ENCODE assay signal across 32 mouse cellular contexts in the genomic region with DNA sequence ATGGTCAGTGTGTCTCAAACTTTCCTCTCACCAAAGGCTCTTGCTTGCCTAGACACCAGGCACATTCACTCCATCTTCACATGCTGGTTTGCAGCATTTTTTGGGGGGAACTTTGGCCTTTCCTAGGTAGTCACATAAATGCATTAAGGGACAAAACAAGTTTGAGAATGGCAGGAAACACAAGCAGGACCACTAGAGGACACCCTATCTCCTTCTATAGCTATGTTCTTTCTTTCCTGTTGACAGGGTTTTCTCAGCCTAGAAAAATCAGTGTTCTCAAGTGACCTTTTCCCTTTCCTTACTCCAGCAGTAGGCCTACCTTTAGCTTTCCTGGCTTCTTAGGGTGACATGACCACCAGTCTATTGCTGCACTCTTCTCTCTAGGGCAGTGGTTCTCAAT. TPM values are rescaled to one million over a fixed set of nuclear protein-coding genes. Genes with fewer than 3 reads are reported as not detected.
DNase-seq lines count a peak whose midpoint lies in the region; ATAC-seq and TF ChIP-seq lines count a peak whose summit lies in the region.
"Had no signal": no experiment of that assay in that cellular context is flagged by ENCODE, and none has a peak within 500 bp of the region (broad histone marks: within the 10 kb centered on the region; RNA-seq: fewer than 3 reads in every experiment).

No protein-coding gene starts in this region.

- H3K4me1 ChIP-seq in CH12.LX (ENCODE audit: control insufficient read depth in 1 of 2, insufficient read depth in 2 of 2), result peaks cover 0 to 9% of the 10 kb centered on the region in 2 experiments; a peak in 1 of 4 replicates
- no peaks in the 10 kb centered on the region for H3K4me1 ChIP-seq in forebrain, postnatal 0 days (ENCODE audit: insufficient read depth)
- H3K4me1 ChIP-seq: embryonic facial prominence, embryonic 15.5 days; heart, embryonic 12.5 days; hindbrain, embryonic 12.5 days; limb, embryonic 12.5 days; lung, embryonic 15.5 days; midbrain, embryonic 10.5 days had no signal

- H3K27ac ChIP-seq in layer of hippocampus, adult 2 months, result no peak overlapping the region
- H3K27ac ChIP-seq in CH12.LX (ENCODE audit: insufficient read depth, low read depth), result no peak overlapping the region
- no peak overlapping the region for H3K27ac ChIP-seq in forebrain, postnatal 0 days (ENCODE audit: low read depth, low read length)
- H3K27ac ChIP-seq: embryonic facial prominence, embryonic 15.5 days; hindbrain, embryonic 12.5 days; limb, embryonic 12.5 days; liver, embryonic 14.5 days; lung, embryonic 15.5 days; macrophage; midbrain, embryonic 10.5 days had no signal

- H3K9ac ChIP-seq in CH12.LX (ENCODE audit: insufficient read depth, low read depth), result no peak overlapping the region
- H3K9ac ChIP-seq in forebrain, postnatal 0 days, result no peak overlapping the region
- H3K9ac ChIP-seq: embryonic facial prominence, embryonic 15.5 days; heart, embryonic 12.5 days; hindbrain, embryonic 12.5 days; limb, embryonic 12.5 days; liver, embryonic 14.5 days; lung, embryonic 15.5 days had no signal

- peak; percentile 19; the same call in 1 of the 2 replicates for TF ChIP-seq CTCF in layer of hippocampus, adult 2 months (conservative IDR thresholded peaks at IDR 0.05)
- peak in 1 of 2 experiments; percentile 58; a peak in 2 of 4 replicates for TF ChIP-seq CTCF in CH12.LX (conservative IDR thresholded peaks at IDR 0.05 in 1 of 2, IDR thresholded peaks at IDR 0.05 in 1 of 2; ENCODE audit: low read depth in 2 of 2, low read length in 2 of 2)
- no peak for TF ChIP-seq CTCF in forebrain, postnatal 0 days (IDR thresholded peaks at IDR 0.05; ENCODE audit: low read depth)

- TF ChIP-seq EP300 in CH12.LX (IDR thresholded peaks at IDR 0.05; ENCODE audit: low read length), result no peak

- TF ChIP-seq POLR2A in CH12.LX (IDR thresholded peaks at IDR 0.05; ENCODE audit: low read depth, low read length), result no peak

- no peaks in the 10 kb centered on the region for H3K27me3 ChIP-seq in CH12.LX (replicated peaks)
- H3K27me3 ChIP-seq in splenic B cell, adult 2 months (ENCODE audit: control insufficient read depth, insufficient read depth, low read length, poor library complexity, severe bottlenecking), result no peaks in the 10 kb centered on the region
- H3K27me3 ChIP-seq in forebrain, postnatal 0 days (ENCODE audit: insufficient read depth, low read length), result no peaks in the 10 kb centered on the region
- H3K27me3 ChIP-seq: embryonic facial prominence, embryonic 15.5 days; heart, embryonic 12.5 days; hindbrain, embryonic 12.5 days; limb, embryonic 12.5 days; lung, embryonic 15.5 days had no signal

- H3K79me2 ChIP-seq in CH12.LX (replicated peaks; ENCODE audit: control insufficient read depth, extremely low read depth, insufficient read depth, poor library complexity, severe bottlenecking), result no peaks in the 10 kb centered on the region

- dilution Hi-C loops in CH12.LX (cut with MboI; ENCODE audit: extremely low pct_ligation_motif_present, extremely low pct_unique_long_range_greater_than_20kb, low sequenced_read_pairs), result no loop called here

- peak; percentile 67 for TF ChIP-seq RAD21 in CH12.LX (IDR thresholded peaks at IDR 0.05; ENCODE audit: low read depth, low read length)

- DNase-seq in layer of hippocampus, adult 2 months (ENCODE audit: low spot score in 2 of 2), result no peak
- no peak for DNase-seq in layer of hippocampus, postnatal 36 days
- DNase-seq in 416B (ENCODE audit: low read depth), result peak; percentile 38
- peak; percentile 7 for DNase-seq in CH12.LX (ENCODE audit: extremely low read depth)
- DNase-seq in splenic B cell, adult 2 months (ENCODE audit: low read depth, low spot score), result peak; percentile 13
- DNase-seq in forebrain, postnatal 0 days, result no peak
- DNase-seq in thymus, postnatal 4 days, result no peak
- DNase-seq: adrenal gland, postnatal 14 days; cerebellum, adult 9-10 months; gastrocnemius, postnatal 10 days; heart, postnatal 14 days; kidney, adult 9 months; kidney, postnatal 14 days; right cerebral cortex, adult 18-20 months; right cerebral cortex, postnatal 4 days had no signal

- no peak overlapping the region for H3K4me2 ChIP-seq in CH12.LX (ENCODE audit: insufficient read depth, low read depth, poor library complexity, severe bottlenecking)
- no peak overlapping the region for H3K4me2 ChIP-seq in forebrain, postnatal 0 days (ENCODE audit: low read depth)
- H3K4me2 ChIP-seq: embryonic facial prominence, embryonic 15.5 days; heart, embryonic 12.5 days; hindbrain, embryonic 12.5 days; limb, embryonic 12.5 days; lung, embryonic 15.5 days had no signal

- no peak overlapping the region for H3K4me3 ChIP-seq in layer of hippocampus, adult 2 months
- H3K4me3 ChIP-seq in CH12.LX (replicated peaks in 1 of 3; ENCODE audit: low read depth in 2 of 3, low read length in 2 of 3, poor library complexity in 1 of 3), result no peak overlapping the region
- no peak overlapping the region for H3K4me3 ChIP-seq in forebrain, postnatal 0 days (ENCODE audit: low read depth, low read length)
- H3K4me3 ChIP-seq: embryonic facial prominence, embryonic 15.5 days; heart, embryonic 12.5 days; hindbrain, embryonic 12.5 days; limb, embryonic 12.5 days; lung, embryonic 15.5 days; midbrain, embryonic 10.5 days; myocyte had no signal

- in situ Hi-C loops in CH12.LX (cut with MboI; ENCODE audit: low pct_ligation_motif_present, low pct_unique_long_range_greater_than_20kb, low sequenced_read_pairs), result no loop called here

- no peaks in the 10 kb centered on the region for H3K9me3 ChIP-seq in CH12.LX (replicated peaks; ENCODE audit: low read length)
- H3K9me3 ChIP-seq in forebrain, postnatal 0 days (ENCODE audit: low read length), result no peaks in the 10 kb centered on the region
- H3K9me3 ChIP-seq: embryonic facial prominence, embryonic 15.5 days; heart, embryonic 12.5 days; hindbrain, embryonic 12.5 days; limb, embryonic 12.5 days; lung, embryonic 15.5 days; midbrain, embryonic 10.5 days had no signal

- peaks cover 59 to 81% of the 10 kb centered on the region in 2 experiments for H3K36me3 ChIP-seq in CH12.LX (replicated peaks in 1 of 2; ENCODE audit: control insufficient read depth in 1 of 2, insufficient read depth in 1 of 2, low read length in 1 of 2)
- peaks cover 2% of the 10 kb centered on the region for H3K36me3 ChIP-seq in splenic B cell, adult 2 months (ENCODE audit: control insufficient read depth, insufficient read depth, low read length, poor library complexity, severe bottlenecking)
- peaks cover 21% of the 10 kb centered on the region for H3K36me3 ChIP-seq in forebrain, postnatal 0 days (ENCODE audit: insufficient read depth)
- H3K36me3 ChIP-seq: hindbrain, embryonic 12.5 days had no signal

- ATAC-seq in forebrain, postnatal 0 days, result no peak
- ATAC-seq: forebrain, embryonic 14.5 days; midbrain, embryonic 16.5 days had no signal

TF ChIP-seq in CH12.LX, 34 proteins besides CTCF, POLR2A, EP300 and RAD21:
- TF ChIP-seq SMC3 (IDR thresholded peaks at IDR 0.05; ENCODE audit: low read depth, low read length) (peak; percentile 29; the same call in 1 of the 2 replicates), E2F4 (IDR thresholded peaks at IDR 0.05; ENCODE audit: insufficient replicate concordance, low read depth, low read length) (no peak), CHD1 (IDR thresholded peaks at IDR 0.05; ENCODE audit: low read depth, low read length) (no peak)
TF ChIP-seq in CH12.LX: peak in this region for 1.

RNA-seq across cellular contexts. Expression of gene Cxcr6, which starts 3.4 kb away (rescaled TPM):
- total RNA-seq in layer of hippocampus, adult 2 months (2021), result not detected
- total RNA-seq in layer of hippocampus, postnatal 36 days (2021), result not detected
- total RNA-seq in CH12.LX (2012; rRNA removed), result 0.08 and 0.34 TPM in 2 replicates
- 1.4 and 1.5 TPM in 2 replicates for total RNA-seq in CH12.LX (2014; rRNA removed)
- polyA plus RNA-seq in CH12.LX (2012; ENCODE audit: insufficient read length, low read depth), result 0.80 and 1.0 TPM in 2 replicates
- not detected in 2 replicates for total RNA-seq in forebrain, postnatal 0 days (2014; rRNA removed)
- not detected in 2 replicates for polyA plus RNA-seq in forebrain, postnatal 0 days (2015; fragmentation: Nextera tagmentation; extraction: Ambion mirVana)
- total RNA-seq: adrenal gland, postnatal 14 days; gastrocnemius, postnatal 10 days; granulocyte monocyte progenitor cell, adult 5-6 weeks; layer of hippocampus, adult 8-10 months; left cerebral cortex, postnatal 14 days had no signal
- polyA plus RNA-seq: brain, embryonic 14.5 days had no signal

RNA-seq across cellular contexts. Expression of gene Fyco1, which starts 48.8 kb away (rescaled TPM):
- 10 to 100 TPM; 44.7 to 49.6 TPM for total RNA-seq in layer of hippocampus, adult 2 months (2021)
- 10 to 100 TPM; 41.3 to 47.8 TPM for total RNA-seq in layer of hippocampus, postnatal 36 days (2021)
- 6.9 and 10.2 TPM in 2 replicates for total RNA-seq in CH12.LX (2012; rRNA removed)
- 1.9 and 2.1 TPM in 2 replicates for total RNA-seq in CH12.LX (2014; rRNA removed)
- 5.1 and 6.0 TPM in 2 replicates for polyA plus RNA-seq in CH12.LX (2012; ENCODE audit: insufficient read length, low read depth)
- total RNA-seq in forebrain, postnatal 0 days (2014; rRNA removed), result 11.1 and 17.8 TPM in 2 replicates
- polyA plus RNA-seq in forebrain, postnatal 0 days (2015; fragmentation: Nextera tagmentation; extraction: Ambion mirVana), result 2.7 and 7.6 TPM in 2 replicates

RNA-seq across cellular contexts. Expression of gene Xcr1, which starts 58.9 kb away (rescaled TPM):
- total RNA-seq in layer of hippocampus, adult 2 months (2021), result not detected
- not detected for total RNA-seq in layer of hippocampus, postnatal 36 days (2021)
- 0.92 and 1.9 TPM in 2 replicates for total RNA-seq in CH12.LX (2012; rRNA removed)
- total RNA-seq in CH12.LX (2014; rRNA removed), result 0.53 and 0.62 TPM in 2 replicates
- 0.56 and 0.57 TPM in 2 replicates for polyA plus RNA-seq in CH12.LX (2012; ENCODE audit: insufficient read length, low read depth)
- not detected in 2 replicates for total RNA-seq in forebrain, postnatal 0 days (2014; rRNA removed)
- 0.06 and 0.14 TPM in 2 replicates for polyA plus RNA-seq in forebrain, postnatal 0 days (2015; fragmentation: Nextera tagmentation; extraction: Ambion mirVana)
- total RNA-seq: common myeloid progenitor, adult 5-6 weeks; granulocyte monocyte progenitor cell, adult 5-6 weeks; layer of hippocampus, adult 8-10 months; left cerebral cortex, postnatal 14 days had no signal
- polyA plus RNA-seq: brain, embryonic 14.5 days; heart, embryonic 12.5 days; lung, embryonic 15.5 days; stomach, embryonic 16.5 days had no signal

Comparison
In these comparisons a context has a peak if more than half of its experiments do, and no peak if none do; other contexts are left out.
1. DNase-seq: peak in 416B (single experiment), CH12.LX (single experiment) and splenic B cell, adult 2 months (single experiment); none in layer of hippocampus, adult 2 months (0 of 2), layer of hippocampus, postnatal 36 days (0 of 2), forebrain, postnatal 0 days (single experiment) and thymus, postnatal 4 days (single experiment).